Mouse (Mus musculus) liver, embryonic 14.5 days (tissue): ENCODE data around the gene Cdkl1.

Source experiments
- CTCF ChIP-seq: IDR thresholded peaks from 2 replicates; pipeline ENCODE4 v1.5.1; 2016; ENCODE audit warnings: antibody characterized with exemption, low read depth, control low read depth
- EP300 ChIP-seq: IDR thresholded peaks from 2 replicates; pipeline ENCODE4 v1.6.1; 2016; ENCODE audit warnings: antibody characterized with exemption, low read depth

GRCm38 (mm10) chr12:69760743-69761406, 30.2 kb downstream of the Cdkl1 start:
- no peak for TF ChIP-seq EP300
- TF ChIP-seq CTCF, result no peak
